Mouse (Mus musculus) gastrocnemius, adult 8-10 months (tissue): Measurements from ENCODE around the gene Gcsh. TPM values are rescaled to one million over a fixed set of nuclear protein-coding genes. Genes with fewer than 3 reads are reported as not detected.

Experiments used
- total RNA-seq, 4 experiments: library from RNA; stranded (reverse); gene quantifications; 2 replicates each; pipeline ENCODE4 v1.2.4; 2022

Gcsh gene
- total RNA-seq, 4 experiments from 2014 or later: 43.1 to 47.4 (median 44.0) TPM

Other genes with a start within 250 kb of the Gcsh start
- gene Cmc2, start 72.1 kb downstream of the Gcsh start, total RNA-seq: 10 to 100 TPM; 20.8 to 29.6 (median 26.8) TPM
- under 1 TPM; 0.36 to 0.88 (median 0.57) TPM for gene Cenpn, start 71.8 kb downstream of the Gcsh start, total RNA-seq
- gene Atmin, start 50.1 kb downstream of the Gcsh start, total RNA-seq: 10 to 100 TPM; 29.7 to 35.3 (median 30.7) TPM
- under 1 TPM in 2 of 4 experiments, not detected in 2; 0.13 to 0.16 TPM for gene 1700030J22Rik, start 14.6 kb downstream of the Gcsh start, total RNA-seq
- gene Pkd1l2, start 88.9 kb upstream of the Gcsh start, total RNA-seq: under 1 TPM; 0.05 to 0.20 (median 0.14) TPM
- gene Bco1, start 102.3 kb upstream of the Gcsh start, total RNA-seq: not detected
- 1 to 10 TPM; 4.7 to 5.5 (median 4.9) TPM for gene Gan, start 164.6 kb upstream of the Gcsh start, total RNA-seq